8 mouse cellular contexts compared by ENCODE assay signal in the genomic region with DNA sequence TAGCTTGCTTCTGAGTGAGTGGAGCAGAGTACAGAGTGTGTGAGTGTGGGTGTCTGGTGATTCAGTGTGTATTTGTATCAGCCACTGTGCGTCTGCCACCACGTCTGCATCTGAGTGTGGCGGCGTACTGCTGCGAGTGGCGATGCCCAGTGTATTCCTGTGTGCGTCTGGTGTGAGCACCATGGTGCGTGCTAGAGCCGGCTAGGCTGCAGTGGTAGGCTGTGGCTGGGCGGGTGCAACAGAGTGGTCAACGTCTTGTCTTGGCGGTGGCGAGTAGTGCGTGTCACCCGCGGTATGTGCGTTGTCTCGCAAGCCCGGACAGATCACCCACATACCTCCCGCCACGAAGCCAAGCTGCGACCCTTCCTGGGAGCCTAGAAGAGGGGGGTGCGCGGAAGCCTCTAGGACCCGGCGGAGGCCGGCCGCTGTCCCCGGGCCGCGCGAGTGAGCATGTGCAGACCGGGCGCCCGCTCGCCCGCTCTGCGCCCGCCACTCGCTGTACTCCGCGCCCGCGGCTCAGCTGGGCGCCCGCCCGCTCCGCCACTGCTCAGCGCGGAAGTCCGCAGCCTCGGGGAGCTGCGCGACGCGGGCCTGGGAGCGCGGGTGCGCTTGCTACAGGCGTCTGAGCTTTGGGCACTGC. TPM values are rescaled to one million over a fixed set of nuclear protein-coding genes. Genes with fewer than 3 reads are reported as not detected.
DNase-seq lines count a peak whose midpoint lies in the region; ATAC-seq lines count a peak whose summit lies in the region.

No protein-coding gene starts in this region.

- H3K4me2 ChIP-seq in kidney, embryonic 14.5 days (replicated peaks; ENCODE audit: low read depth, low read length) = peak overlapping the region; percentile 83
- peak overlapping the region; percentile 93 for H3K4me2 ChIP-seq in limb, embryonic 13.5 days (replicated peaks)

- no peaks in the 10 kb centered on the region for H3K9me3 ChIP-seq in kidney, embryonic 14.5 days (ENCODE audit: control insufficient read depth, low read length)
- no peaks in the 10 kb centered on the region for H3K9me3 ChIP-seq in limb, embryonic 13.5 days

- peak; percentile 46 for DNase-seq in gastrocnemius, postnatal 10 days
- DNase-seq in gastrocnemius, adult 18-20 months (ENCODE audit: low spot score) = no peak
- DNase-seq in cerebellum, postnatal 14 days = peak; percentile 73 to 83
- peak; percentile 70 for DNase-seq in neural tube, embryonic 10.5 days (ENCODE audit: extremely low spot score, low spot score)

- no peaks in the 10 kb centered on the region for H3K36me3 ChIP-seq in kidney, embryonic 14.5 days (ENCODE audit: control insufficient read depth, insufficient read depth, low read length)
- no peaks in the 10 kb centered on the region for H3K36me3 ChIP-seq in limb, embryonic 13.5 days

- H3K27ac ChIP-seq in kidney, embryonic 14.5 days (ENCODE audit: low read depth, low read length) = no peak overlapping the region
- no peak overlapping the region for H3K27ac ChIP-seq in limb, embryonic 13.5 days

- H3K27me3 ChIP-seq in kidney, embryonic 14.5 days (ENCODE audit: control insufficient read depth, insufficient read depth, low read length) = peaks cover 29% of the 10 kb centered on the region
- peaks cover 68% of the 10 kb centered on the region for H3K27me3 ChIP-seq in limb, embryonic 13.5 days

- H3K9ac ChIP-seq in kidney, embryonic 14.5 days (ENCODE audit: low read depth, low read length) = peak overlapping the region; percentile 42
- H3K9ac ChIP-seq in limb, embryonic 13.5 days = peak overlapping the region; percentile 59

- H3K4me3 ChIP-seq in kidney, embryonic 14.5 days (ENCODE audit: low read length) = peak overlapping the region; percentile 50
- peak overlapping the region; percentile 55 for H3K4me3 ChIP-seq in limb, embryonic 13.5 days

- 3% methylated on average over 43 of the region's 60 CpGs for WGBS in kidney, embryonic 14.5 days
- 3% methylated on average over 60 of the region's 60 CpGs for WGBS in limb, embryonic 13.5 days

- 0 out of 2 replicates have a peak, but pooled peaks cover 3% of the 10 kb centered on the region for H3K4me1 ChIP-seq in kidney, embryonic 14.5 days (ENCODE audit: control insufficient read depth, insufficient read depth, low read length)
- peaks cover 12% of the 10 kb centered on the region for H3K4me1 ChIP-seq in limb, embryonic 13.5 days

- peak; percentile 37 for ATAC-seq in granulocyte monocyte progenitor cell, adult 5-6 weeks (replicated peaks; ENCODE audit: poor library complexity, severe bottlenecking)
- ATAC-seq in kidney, embryonic 14.5 days (ENCODE audit: low FRiP score, low TSS enrichment) = peak; percentile 80
- peak; percentile 63 for ATAC-seq in limb, embryonic 13.5 days (ENCODE audit: low FRiP score, low read depth)
- ATAC-seq in CD4-positive, CD25-positive, alpha-beta regulatory T cell, adult 4 months = no peak

RNA-seq across cellular contexts. Expression of a gene that starts 0.9 kb away (rescaled TPM):
- 10 to 100 TPM in 1 of 2 experiments, 1 to 10 TPM in 1; 9.6 to 10.2 TPM for total RNA-seq in gastrocnemius, postnatal 10 days (2021)
- total RNA-seq in gastrocnemius, adult 18-20 months (2021) = 1 to 10 TPM; 1.1 to 2.1 TPM
- total RNA-seq in granulocyte monocyte progenitor cell, adult 5-6 weeks (2014; fragmentation: Nextera tagmentation) = not detected in 2 replicates
- total RNA-seq in granulocyte monocyte progenitor cell, adult 5-6 weeks (2017) = not detected in 2 replicates
- 5.6 and 7.8 TPM in 2 replicates for polyA plus RNA-seq in kidney, embryonic 14.5 days (2014; fragmentation: Nextera tagmentation; extraction: Ambion mirVana)
- polyA plus RNA-seq in limb, embryonic 13.5 days (2015; fragmentation: Nextera tagmentation; extraction: Ambion mirVana) = 2.4 and 2.8 TPM in 2 replicates
- polyA plus RNA-seq in CD4-positive, CD25-positive, alpha-beta regulatory T cell, adult 4 months (2017; shearing (Covaris generic)) = not detected
